Mouse (Mus musculus) embryonic facial prominence, embryonic 12.5 days (tissue): ENCODE data around the gene Enox1. TPM values are rescaled to one million over a fixed set of nuclear protein-coding genes. Genes with fewer than 3 reads are reported as not detected.

Experiments
- ATAC-seq: fragments of 200-750 bp; cut with Nextera tagmentation; 2 replicates; pipeline ENCODE4 v1.8.0; 2017; ENCODE audit not compliant: insufficient number of reproducible peaks, insufficient read depth, low FRiP score, low TSS enrichment
- H3K27ac ChIP-seq: fragments of 300-500 bp; sonication (generic); 2 replicates; pipeline ENCODE4 v1.5.1; 2016; ENCODE audit warnings: mild to moderate bottlenecking
- H3K27me3 ChIP-seq: fragments of 300-500 bp; sonication (generic); 2 replicates; pipeline ENCODE4 v1.6.1; 2016; ENCODE audit warnings: mild to moderate bottlenecking, moderate library complexity
- H3K36me3 ChIP-seq: fragments of 300-500 bp; sonication (generic); 2 replicates; pipeline ENCODE4 v1.6.1; 2016; ENCODE audit warnings: mild to moderate bottlenecking
- H3K4me1 ChIP-seq: fragments of 300-500 bp; sonication (generic); 2 replicates; pipeline ENCODE4 v1.6.1; 2016
- H3K4me2 ChIP-seq: fragments of 300-500 bp; sonication (generic); replicated peaks from 2 replicates; pipeline ENCODE4 v1.6.1; 2016; ENCODE audit warnings: mild to moderate bottlenecking, moderate library complexity
- H3K4me3 ChIP-seq: fragments of 300-500 bp; sonication (generic); 2 replicates; pipeline ENCODE4 v1.5.1; 2016; ENCODE audit warnings: mild to moderate bottlenecking
- H3K9ac ChIP-seq: fragments of 300-500 bp; sonication (generic); 2 replicates; pipeline ENCODE4 v1.6.1; 2016; ENCODE audit warnings: mild to moderate bottlenecking, moderate library complexity
- H3K9me3 ChIP-seq: fragments of 300-500 bp; sonication (generic); 2 replicates; pipeline ENCODE4 v1.6.1; 2016; ENCODE audit warnings: mild to moderate bottlenecking, moderate library complexity
- WGBS: fragments of 180-500 bp; shearing (Covaris S2); methylation state at CpG from one replicate; pipeline ENCODE4 v1.1.7; 2016; 5-methylcytosine and 5-hydroxymethylcytosine counted together
- polyA plus RNA-seq: library from polyadenylated mRNA; unstranded; fragments of >200 nt; fragmentation: Nextera tagmentation; extraction: Ambion mirVana; gene quantifications from 2 replicates; pipeline ENCODE4 v1.2.1, GENCODE M21; 2016

Gene Enox1
- polyA plus RNA-seq, 1 experiment from 2014 or later = 20.0 TPM

GRCm38 (mm10) chr14:77642314-77642713, 485.8 kb downstream of the Enox1 start:
- no peaks in the 10 kb centered on the region for H3K27me3 ChIP-seq
- H3K9me3 ChIP-seq = no peaks in the 10 kb centered on the region
- H3K27ac ChIP-seq = no peak overlapping the region
- H3K4me1 ChIP-seq = 0 out of 2 replicates have a peak, but pooled peaks cover 8% of the 10 kb centered on the region
- 75% methylated on average over 6 of the region's 6 CpGs for WGBS
- no peak overlapping the region for H3K4me2 ChIP-seq
- no peak for ATAC-seq
- H3K4me3 ChIP-seq = no peak overlapping the region
- H3K9ac ChIP-seq = no peak overlapping the region
- H3K36me3 ChIP-seq = no peaks in the 10 kb centered on the region

- no peaks in the 10 kb centered on the region for H3K9me3 ChIP-seq
- H3K27me3 ChIP-seq = no peaks in the 10 kb centered on the region
- H3K36me3 ChIP-seq = no peaks in the 10 kb centered on the region
- H3K4me2 ChIP-seq = no peak overlapping the region
- ATAC-seq = no peak
- H3K4me3 ChIP-seq = no peak overlapping the region
- no peak overlapping the region for H3K27ac ChIP-seq
- H3K4me1 ChIP-seq = 0 out of 2 replicates have a peak, but pooled peaks cover 7% of the 10 kb centered on the region
- WGBS = 79% methylated on average over 2 of the region's 2 CpGs
- H3K9ac ChIP-seq = no peak overlapping the region
These were observed 489.6 kb downstream of the Enox1 start for GRCm38 (mm10) chr14:77646196-77646595.

DNA sequence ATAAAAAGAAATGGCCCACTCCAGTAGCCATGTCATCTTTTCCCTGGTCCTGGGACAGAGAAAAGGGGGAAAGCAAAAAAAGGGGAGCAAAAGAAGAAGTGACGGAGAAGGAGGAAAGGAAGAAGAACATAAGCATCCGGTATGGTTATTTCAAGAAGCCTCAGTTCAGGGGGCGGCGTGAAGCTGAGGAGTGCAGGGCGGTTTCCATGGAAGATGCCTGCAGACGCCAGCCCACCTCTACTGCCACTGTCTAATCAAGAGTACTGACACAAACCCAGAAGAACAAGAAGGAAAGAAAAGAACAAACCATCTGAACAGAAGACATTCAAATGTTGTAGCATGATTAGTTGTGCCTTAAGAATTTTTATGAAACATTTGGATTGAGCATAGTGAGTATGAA, 490.5 kb downstream of the Enox1 start:
- Histone ChIP-seq H3K4me2 (no peak overlapping the region), H3K27me3 (no peaks in the 10 kb centered on the region), H3K9me3 (no peaks in the 10 kb centered on the region), H3K36me3 (no peaks in the 10 kb centered on the region), H3K4me1 (no peaks in the 10 kb centered on the region), H3K27ac (no peak overlapping the region), H3K4me3 (no peak overlapping the region), H3K9ac (no peak overlapping the region)
- no peak for ATAC-seq
- 95% methylated on average over 6 of the region's 6 CpGs for WGBS

GRCm38 (mm10) chr14:77648305-77648704, 491.7 kb downstream of the Enox1 start:
- Histone ChIP-seq H3K9me3 (no peaks in the 10 kb centered on the region), H3K27ac (no peak overlapping the region), H3K4me1 (no peaks in the 10 kb centered on the region), H3K27me3 (no peaks in the 10 kb centered on the region), H3K9ac (no peak overlapping the region), H3K36me3 (no peaks in the 10 kb centered on the region), H3K4me2 (no peak overlapping the region), H3K4me3 (no peak overlapping the region)
- no peak for ATAC-seq
- WGBS = 82% methylated on average over 8 of the region's 8 CpGs

DNA sequence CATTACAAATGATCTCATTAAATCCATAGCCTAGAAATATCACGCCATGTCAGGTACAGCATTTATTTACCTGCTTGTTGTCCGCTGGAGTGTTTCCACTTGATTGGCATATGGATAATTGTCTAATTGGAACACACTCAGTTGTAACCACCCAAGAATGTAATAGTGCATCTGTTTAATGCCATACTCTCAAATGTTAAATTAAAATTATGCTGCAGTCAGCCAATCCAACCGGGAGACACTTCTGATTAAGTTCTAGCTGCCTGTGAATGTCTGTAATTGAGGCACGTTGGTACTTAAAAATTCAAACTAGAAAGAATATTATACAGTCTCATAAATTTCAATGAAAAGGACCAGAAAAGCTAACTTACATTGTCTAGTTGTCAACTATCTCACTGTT, 502.2 kb downstream of the Enox1 start:
- Histone ChIP-seq H3K9me3 (no peaks in the 10 kb centered on the region), H3K27ac (no peak overlapping the region), H3K4me3 (no peak overlapping the region), H3K4me1 (0 out of 2 replicates have a peak, but pooled peaks cover 6% of the 10 kb centered on the region), H3K9ac (no peak overlapping the region), H3K4me2 (no peak overlapping the region), H3K36me3 (no peaks in the 10 kb centered on the region; the same call in 1 of the 2 replicates), H3K27me3 (no peaks in the 10 kb centered on the region; the same call in 1 of the 2 replicates)
- no peak for ATAC-seq
- 86% methylated on average over 4 of the region's 4 CpGs for WGBS

GRCm38 (mm10) chr14:77662273-77662672, 505.7 kb downstream of the Enox1 start:
- Histone ChIP-seq H3K4me3 (no peak overlapping the region), H3K9ac (no peak overlapping the region), H3K27ac (no peak overlapping the region), H3K4me2 (no peak overlapping the region), H3K4me1 (0 out of 2 replicates have a peak, but pooled peaks cover 6% of the 10 kb centered on the region), H3K27me3 (no peaks in the 10 kb centered on the region; the same call in 1 of the 2 replicates), H3K9me3 (no peaks in the 10 kb centered on the region), H3K36me3 (no peaks in the 10 kb centered on the region)
- no peak for ATAC-seq
- WGBS = 68% methylated on average over 7 of the region's 7 CpGs

DNA sequence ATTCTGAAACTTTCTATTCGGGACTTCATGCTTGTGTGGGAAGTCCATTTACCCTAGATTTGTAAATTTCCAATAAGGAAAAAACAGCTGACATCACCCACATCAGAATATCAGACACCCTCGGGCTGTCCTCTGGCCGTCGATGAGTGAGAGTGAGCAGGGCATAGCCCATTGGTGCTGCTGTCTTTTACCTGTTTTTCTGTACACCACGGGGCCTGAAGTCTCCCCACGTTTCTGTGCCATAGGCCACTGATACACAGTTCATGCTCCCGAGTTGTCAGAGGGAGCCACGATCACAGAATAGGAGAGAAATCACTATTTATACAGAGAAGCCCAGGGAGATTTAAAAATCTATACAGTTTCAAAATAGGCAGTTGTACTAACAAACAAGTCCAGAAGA, 506.4 kb downstream of the Enox1 start:
- 71% methylated on average over 8 of the region's 8 CpGs for WGBS
- Histone ChIP-seq H3K4me1 (0 out of 2 replicates have a peak, but pooled peaks cover 6% of the 10 kb centered on the region), H3K36me3 (no peaks in the 10 kb centered on the region), H3K9ac (no peak overlapping the region), H3K4me2 (no peak overlapping the region), H3K9me3 (no peaks in the 10 kb centered on the region), H3K27me3 (no peaks in the 10 kb centered on the region; the same call in 1 of the 2 replicates), H3K4me3 (no peak overlapping the region), H3K27ac (no peak overlapping the region)
- ATAC-seq = no peak

GRCm38 (mm10) chr14:77668096-77668495, 511.5 kb downstream of the Enox1 start:
- no peak overlapping the region for H3K9ac ChIP-seq
- no peaks in the 10 kb centered on the region for H3K9me3 ChIP-seq
- no peaks in the 10 kb centered on the region; the same call in 1 of the 2 replicates for H3K27me3 ChIP-seq
- H3K36me3 ChIP-seq = no peaks in the 10 kb centered on the region
- H3K4me1 ChIP-seq = peaks cover 8% of the 10 kb centered on the region; the same call in 1 of the 2 replicates
- WGBS = 49% methylated on average over 3 of the region's 3 CpGs
- ATAC-seq = no peak
- no peak overlapping the region for H3K4me3 ChIP-seq
- H3K27ac ChIP-seq = no peak overlapping the region
- H3K4me2 ChIP-seq = no peak overlapping the region

- ATAC-seq = no peak
- Histone ChIP-seq H3K4me2 (no peak overlapping the region), H3K9ac (no peak overlapping the region), H3K9me3 (no peaks in the 10 kb centered on the region), H3K4me3 (no peak overlapping the region), H3K27ac (no peak overlapping the region), H3K4me1 (peaks cover 9% of the 10 kb centered on the region; the same call in 1 of the 2 replicates), H3K36me3 (no peaks in the 10 kb centered on the region), H3K27me3 (no peaks in the 10 kb centered on the region)
- WGBS = 88% methylated on average over 7 of the region's 7 CpGs
These were observed 512.9 kb downstream of the Enox1 start for GRCm38 (mm10) chr14:77669494-77669893.

- no peaks in the 10 kb centered on the region for H3K27me3 ChIP-seq
- no peak overlapping the region for H3K4me2 ChIP-seq
- no peaks in the 10 kb centered on the region for H3K36me3 ChIP-seq
- no peak overlapping the region for H3K4me3 ChIP-seq
- H3K27ac ChIP-seq = no peak overlapping the region
- ATAC-seq = no peak
- 71% methylated on average over 5 of the region's 5 CpGs for WGBS
- H3K9ac ChIP-seq = no peak overlapping the region
- peaks cover 9% of the 10 kb centered on the region; the same call in 1 of the 2 replicates for H3K4me1 ChIP-seq
- no peaks in the 10 kb centered on the region for H3K9me3 ChIP-seq
These were observed 514.4 kb downstream of the Enox1 start for GRCm38 (mm10) chr14:77670945-77671344.

DNA sequence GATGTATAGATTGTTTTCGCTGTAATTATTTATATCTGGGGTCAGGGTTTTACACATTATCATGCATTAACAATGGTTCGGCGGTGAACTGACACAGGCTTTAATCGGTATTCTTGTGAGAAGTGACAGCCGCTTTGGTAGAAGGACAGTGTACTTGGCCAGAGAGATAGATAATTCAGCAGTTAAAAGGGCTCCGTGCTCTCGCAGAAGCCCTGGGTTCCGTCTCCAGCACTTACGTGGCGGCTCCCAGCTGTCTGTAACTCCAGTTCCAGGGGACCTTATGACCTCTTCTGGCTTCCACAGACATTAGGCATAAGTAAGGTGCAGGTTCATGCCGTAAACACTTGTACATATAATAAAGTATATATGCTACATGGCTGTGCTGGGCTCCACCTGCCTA, 515.4 kb downstream of the Enox1 start:
- H3K4me2 ChIP-seq = no peak overlapping the region
- no peak overlapping the region for H3K9ac ChIP-seq
- no peak overlapping the region for H3K4me3 ChIP-seq
- no peak for ATAC-seq
- peaks cover 9% of the 10 kb centered on the region; the same call in 1 of the 2 replicates for H3K4me1 ChIP-seq
- H3K9me3 ChIP-seq = no peaks in the 10 kb centered on the region
- no peak overlapping the region for H3K27ac ChIP-seq
- H3K36me3 ChIP-seq = no peaks in the 10 kb centered on the region
- H3K27me3 ChIP-seq = no peaks in the 10 kb centered on the region
- 81% methylated on average over 11 of the region's 11 CpGs for WGBS

GRCm38 (mm10) chr14:77673138-77673537, 516.6 kb downstream of the Enox1 start:
- ATAC-seq = no peak
- WGBS = 32% methylated on average over 8 of the region's 8 CpGs
- H3K27ac ChIP-seq = no peak overlapping the region

More at GRCm38 (mm10) chr14:77673138-77673537, 516.6 kb downstream of the Enox1 start:
- H3K9ac ChIP-seq = no peak overlapping the region
- H3K27me3 ChIP-seq = no peaks in the 10 kb centered on the region
- no peak overlapping the region for H3K4me2 ChIP-seq
- no peak overlapping the region for H3K4me3 ChIP-seq
- H3K9me3 ChIP-seq = no peaks in the 10 kb centered on the region
- peaks cover 9% of the 10 kb centered on the region; the same call in 1 of the 2 replicates for H3K4me1 ChIP-seq
- H3K36me3 ChIP-seq = no peaks in the 10 kb centered on the region
